8 mouse cellular contexts compared by ENCODE assay signal in the genomic region with DNA sequence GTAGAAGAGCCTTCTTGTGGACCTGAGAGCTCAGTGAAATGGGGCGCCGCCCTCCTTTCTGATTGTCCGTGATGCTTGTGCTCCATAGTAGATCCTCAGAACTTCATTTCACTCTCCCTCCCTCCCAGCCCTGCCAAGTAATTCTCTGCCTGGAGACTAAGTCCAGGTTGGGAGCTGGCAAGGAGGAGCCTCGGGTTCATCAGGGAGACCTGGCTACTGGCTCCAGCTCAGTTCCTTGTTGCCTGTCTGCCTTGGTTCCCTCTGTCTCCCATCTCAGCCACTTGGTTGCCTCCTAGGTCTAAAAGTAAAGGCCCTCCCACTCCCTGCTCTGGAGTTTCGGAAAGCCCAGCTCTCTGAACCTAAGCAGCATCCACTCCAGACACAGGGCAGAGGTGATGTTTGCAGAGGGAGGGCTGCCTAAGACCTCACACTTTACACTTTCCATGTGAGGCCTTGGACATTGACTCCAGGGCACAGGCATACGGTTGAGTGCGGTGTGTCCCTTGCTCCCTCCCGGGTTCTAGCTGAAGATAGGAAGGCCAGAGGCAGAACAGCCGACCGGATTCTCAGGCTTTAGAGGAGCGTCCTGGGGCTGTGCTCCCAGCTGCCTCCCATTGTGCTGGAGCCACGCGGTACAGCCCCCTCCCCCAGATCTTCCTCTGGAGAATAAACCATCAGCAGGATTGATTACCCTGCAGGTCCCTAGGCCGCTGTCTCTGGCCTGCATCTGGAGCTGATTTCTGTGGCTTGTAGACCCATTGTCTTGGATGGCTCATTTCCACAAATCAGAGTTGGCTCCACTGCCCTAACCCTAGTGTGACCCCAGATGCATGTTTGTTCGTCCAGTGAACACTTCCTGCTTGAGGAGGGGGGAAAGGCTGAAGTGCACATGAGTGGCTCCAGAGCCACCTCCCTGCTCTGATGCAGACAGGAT.
DNase-seq lines count a peak whose midpoint lies in the region; ATAC-seq lines count a peak whose summit lies in the region.

No protein-coding gene starts in this region.

- no peak overlapping the region for H3K4me2 ChIP-seq in midbrain, embryonic 16.5 days (ENCODE audit: low read length)
- 0 out of 2 replicates have a peak overlapping the region, but pooled peaks have one; percentile 20 for H3K4me2 ChIP-seq in liver, embryonic 15.5 days

- H3K36me3 ChIP-seq in midbrain, embryonic 10.5 days, result peaks cover 7% of the 10 kb centered on the region; the same call in 1 of the 2 replicates
- H3K36me3 ChIP-seq in midbrain, embryonic 16.5 days (ENCODE audit: control insufficient read depth, insufficient read depth, low read length), result no peaks in the 10 kb centered on the region
- H3K36me3 ChIP-seq in hindbrain, embryonic 10.5 days, result peaks cover 13% of the 10 kb centered on the region
- peaks cover 6% of the 10 kb centered on the region; the same call in 1 of the 2 replicates for H3K36me3 ChIP-seq in liver, embryonic 15.5 days (replicated peaks)

- H3K4me1 ChIP-seq in midbrain, embryonic 10.5 days, result peaks cover 99% of the 10 kb centered on the region
- peaks cover 70% of the 10 kb centered on the region for H3K4me1 ChIP-seq in midbrain, embryonic 16.5 days (ENCODE audit: control insufficient read depth, insufficient read depth, low read length)
- H3K4me1 ChIP-seq in hindbrain, embryonic 10.5 days (replicated peaks), result peaks cover 98% of the 10 kb centered on the region
- peaks cover 67% of the 10 kb centered on the region for H3K4me1 ChIP-seq in liver, embryonic 15.5 days (replicated peaks)

- H3K9me3 ChIP-seq in midbrain, embryonic 10.5 days (replicated peaks), result no peaks in the 10 kb centered on the region
- H3K9me3 ChIP-seq in midbrain, embryonic 16.5 days (replicated peaks; ENCODE audit: control insufficient read depth, low read length, poor library complexity, severe bottlenecking), result no peaks in the 10 kb centered on the region
- no peaks in the 10 kb centered on the region for H3K9me3 ChIP-seq in hindbrain, embryonic 10.5 days
- no peaks in the 10 kb centered on the region for H3K9me3 ChIP-seq in liver, embryonic 15.5 days (replicated peaks)

- no peak overlapping the region for H3K9ac ChIP-seq in midbrain, embryonic 16.5 days (ENCODE audit: low read depth, low read length)
- no peak overlapping the region for H3K9ac ChIP-seq in liver, embryonic 15.5 days

- peaks cover 17% of the 10 kb centered on the region for H3K27me3 ChIP-seq in midbrain, embryonic 10.5 days (ENCODE audit: low read depth, poor library complexity, severe bottlenecking)
- no peaks in the 10 kb centered on the region for H3K27me3 ChIP-seq in midbrain, embryonic 16.5 days (ENCODE audit: control insufficient read depth, insufficient read depth, low read depth, low read length)
- 0 out of 2 replicates have a peak, but pooled peaks cover 2% of the 10 kb centered on the region for H3K27me3 ChIP-seq in hindbrain, embryonic 10.5 days (ENCODE audit: insufficient read depth, poor library complexity, severe bottlenecking)
- H3K27me3 ChIP-seq in liver, embryonic 15.5 days, result no peaks in the 10 kb centered on the region

- peak overlapping the region; percentile 29 for H3K4me3 ChIP-seq in midbrain, embryonic 10.5 days
- H3K4me3 ChIP-seq in midbrain, embryonic 16.5 days (ENCODE audit: low read depth, low read length), result no peak overlapping the region
- peak overlapping the region; percentile 23; the same call in 1 of the 2 replicates for H3K4me3 ChIP-seq in hindbrain, embryonic 10.5 days
- no peak overlapping the region for H3K4me3 ChIP-seq in liver, embryonic 15.5 days (replicated peaks)

- 27% methylated on average over 15 of the region's 15 CpGs for WGBS in midbrain, embryonic 10.5 days
- WGBS in midbrain, embryonic 16.5 days, result 28% methylated on average over 15 of the region's 15 CpGs
- 20% methylated on average over 15 of the region's 15 CpGs for WGBS in hindbrain, embryonic 10.5 days
- 69% methylated on average over 15 of the region's 15 CpGs for WGBS in liver, embryonic 15.5 days (ENCODE audit: insufficient replicate concordance)

- no peak for ATAC-seq in midbrain, embryonic 16.5 days
- peak; percentile 53 for ATAC-seq in liver, embryonic 15.5 days (ENCODE audit: insufficient read depth)
- no peak for ATAC-seq in inflammation-experienced regulatory T-cells, adult 6 months

- peak; percentile 47 for DNase-seq in midbrain, embryonic 10.5 days (ENCODE audit: low spot score)
- peak; percentile 66 for DNase-seq in hindbrain, embryonic 10.5 days (ENCODE audit: low spot score)
- DNase-seq in urinary bladder, postnatal 14 days (ENCODE audit: low spot score), result no peak
- DNase-seq in natural killer cell, adult 2 months (ENCODE audit: low spot score in 2 of 2), result no peak
- no peak for DNase-seq in cerebellum, postnatal 36 days

- peak overlapping the region; percentile 83 for H3K27ac ChIP-seq in midbrain, embryonic 10.5 days (replicated peaks)
- no peak overlapping the region; the same call in 1 of the 2 replicates for H3K27ac ChIP-seq in midbrain, embryonic 16.5 days (ENCODE audit: low read length)
- peak overlapping the region; percentile 88 for H3K27ac ChIP-seq in hindbrain, embryonic 10.5 days
- H3K27ac ChIP-seq in liver, embryonic 15.5 days (replicated peaks), result peak overlapping the region; percentile 66

Comparison
In these comparisons a context has a peak if more than half of its experiments do, and no peak if none do; other contexts are left out.
1. H3K4me3 ChIP-seq: peak in midbrain, embryonic 10.5 days (single experiment) and hindbrain, embryonic 10.5 days (single experiment); none in midbrain, embryonic 16.5 days (single experiment) and liver, embryonic 15.5 days (single experiment).
2. DNase-seq: peak in midbrain, embryonic 10.5 days (single experiment) and hindbrain, embryonic 10.5 days (single experiment); none in urinary bladder, postnatal 14 days (single experiment), natural killer cell, adult 2 months (0 of 2) and cerebellum, postnatal 36 days (0 of 2).